Mouse (Mus musculus) midbrain, embryonic 13.5 days (tissue): ENCODE data around the gene Rasgef1b. TPM values are rescaled to one million over a fixed set of nuclear protein-coding genes. Genes with fewer than 3 reads are reported as not detected.

Source experiments
- ATAC-seq: fragments of 200-750 bp; cut with Nextera tagmentation; 2 replicates; pipeline ENCODE4 v1.8.0; 2017; ENCODE audit warnings: mild to moderate bottlenecking, moderate TSS enrichment, moderate library complexity
- H3K27ac ChIP-seq: fragments of 300-500 bp; sonication (generic); 2 replicates; pipeline ENCODE4 v1.5.1; 2015; ENCODE audit warnings: inconsistent platforms, mild to moderate bottlenecking, moderate library complexity
- H3K27me3 ChIP-seq: fragments of 300-500 bp; sonication (generic); 2 replicates; pipeline ENCODE4 v1.6.1; 2015; ENCODE audit warnings: mild to moderate bottlenecking, inconsistent platforms
- H3K36me3 ChIP-seq: fragments of 300-500 bp; sonication (generic); 2 replicates; pipeline ENCODE4 v1.6.1; 2015; ENCODE audit warnings: mild to moderate bottlenecking, inconsistent platforms
- H3K4me1 ChIP-seq: fragments of 300-500 bp; sonication (generic); replicated peaks from 2 replicates; pipeline ENCODE4 v1.6.1; 2015; ENCODE audit warnings: inconsistent platforms
- H3K4me2 ChIP-seq: fragments of 300-500 bp; sonication (generic); replicated peaks from 2 replicates; pipeline ENCODE4 v1.6.1; 2015; ENCODE audit warnings: moderate library complexity, mild to moderate bottlenecking, inconsistent platforms
- H3K4me3 ChIP-seq: fragments of 300-500 bp; sonication (generic); replicated peaks from 2 replicates; pipeline ENCODE4 v1.5.1; 2015; ENCODE audit warnings: mild to moderate bottlenecking, inconsistent platforms
- H3K9ac ChIP-seq: fragments of 300-500 bp; sonication (generic); replicated peaks from 2 replicates; pipeline ENCODE4 v1.6.1; 2015; ENCODE audit warnings: mild to moderate bottlenecking, inconsistent platforms
- H3K9me3 ChIP-seq: fragments of 300-500 bp; sonication (generic); 2 replicates; pipeline ENCODE4 v1.6.1; 2016; ENCODE audit warnings: mild to moderate bottlenecking, inconsistent platforms
- WGBS: fragments of 180-500 bp; shearing (Covaris S2); methylation state at CpG from one replicate; pipeline ENCODE4 v1.1.7; 2015; 5-methylcytosine and 5-hydroxymethylcytosine counted together
- polyA plus RNA-seq: library from polyadenylated mRNA; unstranded; fragments of >200 nt; fragmentation: Nextera tagmentation; extraction: Ambion mirVana; gene quantifications from 2 replicates; pipeline ENCODE4 v1.2.1, GENCODE M21; 2015

Rasgef1b gene
- polyA plus RNA-seq, 1 experiment from 2014 or later, result 69.2 TPM

DNA sequence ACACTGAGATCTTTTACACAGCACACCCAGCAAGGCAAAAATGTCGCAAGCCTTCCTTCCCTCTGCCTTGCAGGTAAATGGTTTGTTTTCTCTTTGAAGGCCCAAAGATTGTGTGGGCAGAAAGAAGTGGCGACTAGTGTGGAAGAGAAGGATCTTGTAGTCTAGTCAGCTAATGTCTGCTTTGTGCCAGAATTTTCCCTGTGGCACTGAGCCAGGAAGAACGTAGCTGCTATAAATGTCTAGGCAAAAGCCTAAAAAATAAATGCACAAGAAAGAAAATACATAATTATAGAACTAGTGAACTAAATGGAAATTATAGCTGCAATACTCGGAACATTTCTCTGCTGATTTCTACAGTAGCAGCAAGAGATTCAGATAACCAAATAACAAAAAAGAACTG lies 207.5 kb downstream of the Rasgef1b start:
- Histone ChIP-seq H3K4me3 (no peak overlapping the region), H3K27ac (no peak overlapping the region), H3K4me2 (no peak overlapping the region), H3K9ac (no peak overlapping the region), H3K27me3 (no peaks in the 10 kb centered on the region; the same call in 1 of the 2 replicates), H3K9me3 (no peaks in the 10 kb centered on the region), H3K36me3 (no peaks in the 10 kb centered on the region), H3K4me1 (peaks cover 34% of the 10 kb centered on the region)
- 80% methylated on average over 4 of the region's 4 CpGs for WGBS
- no peak for ATAC-seq

DNA sequence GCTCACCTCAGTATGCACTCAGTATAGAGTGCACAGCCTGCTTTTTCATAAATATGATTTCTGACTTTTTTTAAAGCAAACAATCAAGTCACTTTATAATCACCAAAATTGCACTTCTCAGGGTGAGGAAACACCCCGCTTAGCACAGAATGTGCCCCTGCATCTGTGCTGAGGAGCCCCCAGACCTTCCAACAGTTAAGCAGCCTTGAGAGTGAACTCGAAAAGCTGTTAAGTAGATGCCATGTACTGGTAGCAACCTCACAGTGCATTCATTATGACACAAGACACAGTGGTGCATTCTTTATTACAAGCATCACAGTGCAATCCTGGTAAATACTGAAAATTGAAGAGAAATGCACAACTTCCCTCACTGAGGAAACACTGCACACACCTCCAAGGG lies 209.3 kb downstream of the Rasgef1b start:
- Histone ChIP-seq H3K36me3 (no peaks in the 10 kb centered on the region), H3K4me2 (no peak overlapping the region), H3K27me3 (no peaks in the 10 kb centered on the region; the same call in 1 of the 2 replicates), H3K9ac (no peak overlapping the region), H3K27ac (no peak overlapping the region), H3K4me3 (no peak overlapping the region), H3K4me1 (peaks cover 34% of the 10 kb centered on the region), H3K9me3 (no peaks in the 10 kb centered on the region)
- ATAC-seq, result no peak
- WGBS, result 83% methylated on average over 2 of the region's 2 CpGs

DNA sequence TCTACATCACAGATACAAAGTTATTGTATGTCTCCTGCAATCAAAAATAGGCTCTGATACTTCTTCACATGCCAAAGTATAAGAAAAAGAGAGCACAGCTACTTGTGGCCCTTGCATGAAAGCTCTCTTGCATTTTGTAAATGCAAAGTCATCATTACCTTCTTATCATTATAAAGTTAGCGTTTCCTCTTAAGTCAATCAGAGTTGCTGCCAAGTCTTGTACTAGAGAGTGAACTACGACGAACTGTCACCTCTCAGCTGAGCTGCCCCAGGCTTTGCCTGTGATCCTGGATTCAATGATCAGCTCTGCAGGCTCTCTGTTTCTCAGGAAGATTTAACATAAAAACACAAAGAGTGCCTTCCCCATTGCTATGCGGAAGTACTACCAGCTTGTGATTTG lies 209.8 kb downstream of the Rasgef1b start:
- no peak overlapping the region for H3K9ac ChIP-seq
- no peak for ATAC-seq
- no peak overlapping the region for H3K27ac ChIP-seq
- no peaks in the 10 kb centered on the region for H3K9me3 ChIP-seq
- H3K36me3 ChIP-seq, result no peaks in the 10 kb centered on the region
- peaks cover 34% of the 10 kb centered on the region for H3K4me1 ChIP-seq
- no peak overlapping the region for H3K4me2 ChIP-seq
- WGBS, result 51% methylated on average over 4 of the region's 4 CpGs
- H3K27me3 ChIP-seq, result no peaks in the 10 kb centered on the region; the same call in 1 of the 2 replicates
- H3K4me3 ChIP-seq, result no peak overlapping the region

DNA sequence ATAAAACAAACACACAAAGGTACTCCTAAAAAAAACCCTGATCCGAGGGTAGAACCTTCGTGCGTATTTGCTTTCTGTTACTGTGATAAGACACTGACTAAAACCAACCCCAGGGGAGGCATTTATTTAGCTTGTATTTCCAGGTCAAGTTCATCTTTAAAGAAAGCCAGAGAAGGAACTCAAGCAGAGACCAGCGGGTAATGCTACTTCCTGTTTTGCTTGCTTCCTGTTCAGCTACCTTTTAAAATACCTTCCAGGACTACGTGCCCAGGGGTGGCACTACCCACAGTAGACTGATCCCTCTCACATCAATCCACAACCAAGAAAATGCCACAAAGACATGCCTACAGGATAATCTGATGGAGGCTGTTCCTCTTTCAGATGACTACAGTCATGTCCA lies 212.7 kb downstream of the Rasgef1b start:
- peaks cover 37% of the 10 kb centered on the region for H3K4me1 ChIP-seq
- H3K27me3 ChIP-seq, result no peaks in the 10 kb centered on the region
- WGBS, result 93% methylated on average over 5 of the region's 5 CpGs
- H3K27ac ChIP-seq, result no peak overlapping the region
- no peak overlapping the region for H3K4me2 ChIP-seq
- H3K9ac ChIP-seq, result no peak overlapping the region
- no peaks in the 10 kb centered on the region for H3K9me3 ChIP-seq
- no peaks in the 10 kb centered on the region for H3K36me3 ChIP-seq
- no peak overlapping the region for H3K4me3 ChIP-seq
- no peak for ATAC-seq

DNA sequence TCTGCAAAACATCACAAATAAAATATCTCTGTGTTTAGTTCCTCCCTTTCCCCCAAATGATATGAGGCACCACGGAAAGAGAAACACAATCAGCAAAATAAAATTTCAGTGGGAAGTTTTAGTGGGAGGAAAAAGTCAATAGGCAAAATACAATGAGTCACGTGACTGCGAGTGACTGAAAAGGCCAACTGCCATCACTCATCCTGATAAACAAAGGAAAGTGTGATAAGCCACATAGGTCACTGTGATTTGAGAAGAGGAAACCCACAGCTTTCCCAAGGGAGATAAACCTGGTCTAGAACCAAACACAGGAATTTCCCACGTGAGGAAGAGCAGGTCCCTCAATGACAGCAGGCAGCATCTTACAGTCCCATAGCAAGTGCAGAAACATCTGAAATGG lies 213.1 kb downstream of the Rasgef1b start:
- Histone ChIP-seq H3K27ac (no peak overlapping the region), H3K9ac (no peak overlapping the region), H3K36me3 (no peaks in the 10 kb centered on the region), H3K4me3 (no peak overlapping the region), H3K27me3 (no peaks in the 10 kb centered on the region), H3K4me1 (peaks cover 38% of the 10 kb centered on the region), H3K9me3 (no peaks in the 10 kb centered on the region), H3K4me2 (no peak overlapping the region)
- 88% methylated on average over 4 of the region's 4 CpGs for WGBS
- ATAC-seq, result no peak

DNA sequence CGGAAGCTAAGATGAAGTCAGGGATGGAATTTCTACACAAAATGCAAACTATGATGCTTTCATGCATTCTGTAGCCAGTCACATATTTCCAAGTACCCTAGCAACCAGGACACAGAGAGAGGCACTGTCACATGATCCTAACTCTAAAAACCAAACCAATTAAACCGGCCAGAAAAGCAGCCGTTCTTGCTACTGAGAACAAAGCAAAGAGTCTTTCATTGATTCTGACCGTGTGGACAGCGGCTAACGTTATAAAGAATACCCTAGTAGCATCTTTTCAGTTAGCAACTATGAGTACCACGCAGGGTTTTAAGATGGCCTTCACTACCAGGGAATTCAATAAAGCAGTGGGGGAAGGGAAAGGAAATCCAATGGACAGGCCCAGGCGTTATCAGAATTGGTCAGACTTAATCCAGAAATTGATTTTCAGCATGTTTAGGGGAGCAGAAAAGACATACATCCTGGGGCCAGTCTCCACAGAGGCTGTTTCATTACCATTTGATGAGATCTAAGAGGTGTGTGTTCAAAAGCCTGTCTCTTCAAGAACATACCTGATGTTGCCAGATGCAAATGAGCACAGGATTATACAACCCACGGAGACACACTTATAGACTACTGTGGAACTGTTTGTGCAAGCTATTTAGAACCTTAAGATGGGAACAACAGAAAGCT lies 215.5 kb downstream of the Rasgef1b start:
- no peak overlapping the region for H3K4me3 ChIP-seq
- H3K4me2 ChIP-seq, result no peak overlapping the region
- peaks cover 25% of the 10 kb centered on the region for H3K4me1 ChIP-seq
- H3K36me3 ChIP-seq, result no peaks in the 10 kb centered on the region
- ATAC-seq, result peak; percentile 76
- peak overlapping the region; percentile 44; the same call in 1 of the 2 replicates for H3K27ac ChIP-seq
- H3K9me3 ChIP-seq, result no peaks in the 10 kb centered on the region
- no peaks in the 10 kb centered on the region for H3K27me3 ChIP-seq
- 17% methylated on average over 9 of the region's 9 CpGs for WGBS
- H3K9ac ChIP-seq, result no peak overlapping the region

DNA sequence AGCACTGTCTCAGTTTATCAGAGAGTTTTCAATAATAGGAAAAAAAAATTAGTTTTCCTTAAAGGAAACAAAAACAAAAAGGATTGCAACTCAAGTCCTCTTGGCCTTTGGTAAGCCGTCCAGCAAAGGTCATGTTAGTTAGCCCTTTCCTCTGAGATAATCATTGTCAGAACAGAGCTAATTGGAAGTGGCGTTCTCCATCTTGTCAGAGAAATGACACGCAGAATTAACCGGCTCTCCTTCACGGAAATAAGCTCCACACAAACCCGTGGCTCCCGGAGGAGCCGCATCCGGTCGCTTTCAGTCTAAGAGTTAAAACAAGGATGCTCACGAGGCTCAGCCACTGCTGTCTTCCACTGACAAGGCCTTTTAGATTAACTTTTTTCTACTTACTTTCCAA lies 217.8 kb downstream of the Rasgef1b start:
- Histone ChIP-seq H3K4me2 (no peak overlapping the region), H3K4me3 (no peak overlapping the region), H3K27me3 (0 out of 2 replicates have a peak, but pooled peaks cover 3% of the 10 kb centered on the region), H3K4me1 (peaks cover 21% of the 10 kb centered on the region), H3K9me3 (no peaks in the 10 kb centered on the region), H3K27ac (no peak overlapping the region), H3K36me3 (no peaks in the 10 kb centered on the region), H3K9ac (no peak overlapping the region)
- no peak for ATAC-seq
- 28% methylated on average over 11 of the region's 11 CpGs for WGBS

DNA sequence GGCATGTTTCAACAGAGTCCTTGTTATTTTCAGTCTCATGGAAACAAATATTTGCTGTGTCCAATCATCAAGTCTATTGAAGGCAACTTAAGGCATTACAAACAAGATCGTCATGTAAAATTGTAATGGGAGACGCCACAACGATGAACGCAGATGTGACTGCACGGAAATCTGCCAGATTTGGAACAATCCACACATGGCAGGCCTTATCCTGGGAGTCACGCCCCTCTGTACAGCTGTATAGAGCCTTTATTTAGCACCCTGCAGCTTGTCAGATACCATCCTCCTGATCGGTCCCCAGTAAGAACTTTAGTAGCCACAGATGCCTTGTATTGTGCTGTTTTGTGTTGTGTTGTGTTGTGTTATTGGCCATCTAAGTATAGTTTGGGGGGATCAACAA lies 222.8 kb downstream of the Rasgef1b start:
- WGBS, result 83% methylated on average over 7 of the region's 7 CpGs
- no peak for ATAC-seq
- peaks cover 9% of the 10 kb centered on the region; the same call in 1 of the 2 replicates for H3K4me1 ChIP-seq
- H3K36me3 ChIP-seq, result no peaks in the 10 kb centered on the region
- H3K9me3 ChIP-seq, result no peaks in the 10 kb centered on the region
- no peak overlapping the region for H3K4me3 ChIP-seq
- H3K27ac ChIP-seq, result no peak overlapping the region
- no peak overlapping the region for H3K9ac ChIP-seq
- no peak overlapping the region for H3K4me2 ChIP-seq
- 0 out of 2 replicates have a peak, but pooled peaks cover 3% of the 10 kb centered on the region for H3K27me3 ChIP-seq

DNA sequence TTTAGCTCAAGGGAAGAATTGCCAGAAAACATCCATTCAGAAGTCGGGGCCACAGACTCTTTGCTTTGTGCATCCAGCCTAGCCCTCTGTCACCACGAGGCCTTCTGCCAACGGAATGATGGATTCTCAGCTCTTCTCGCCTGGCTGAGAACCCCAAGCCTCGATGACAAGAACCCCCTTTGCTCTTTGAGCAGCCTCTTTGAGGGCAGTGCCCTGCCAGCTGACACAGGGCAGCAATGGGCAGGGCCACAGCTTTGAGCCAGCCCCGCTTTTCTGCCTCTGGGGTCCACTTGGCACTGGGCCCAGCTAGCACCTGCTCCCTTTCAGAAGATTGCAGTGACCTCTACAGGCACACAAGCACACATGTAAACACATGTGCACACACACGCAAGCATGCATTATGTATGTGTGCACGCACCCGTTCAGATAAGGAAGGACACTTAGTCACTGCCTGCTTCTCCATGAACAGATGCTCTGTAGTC lies 224.5 kb downstream of the Rasgef1b start:
- H3K4me3 ChIP-seq, result no peak overlapping the region
- WGBS, result 39% methylated on average over 9 of the region's 9 CpGs
- H3K9ac ChIP-seq, result no peak overlapping the region
- peaks cover 7% of the 10 kb centered on the region; the same call in 1 of the 2 replicates for H3K4me1 ChIP-seq
- no peaks in the 10 kb centered on the region for H3K9me3 ChIP-seq
- H3K4me2 ChIP-seq, result no peak overlapping the region
- H3K27ac ChIP-seq, result no peak overlapping the region
- H3K36me3 ChIP-seq, result no peaks in the 10 kb centered on the region
- 0 out of 2 replicates have a peak, but pooled peaks cover 3% of the 10 kb centered on the region for H3K27me3 ChIP-seq
- peak; percentile 80 for ATAC-seq

DNA sequence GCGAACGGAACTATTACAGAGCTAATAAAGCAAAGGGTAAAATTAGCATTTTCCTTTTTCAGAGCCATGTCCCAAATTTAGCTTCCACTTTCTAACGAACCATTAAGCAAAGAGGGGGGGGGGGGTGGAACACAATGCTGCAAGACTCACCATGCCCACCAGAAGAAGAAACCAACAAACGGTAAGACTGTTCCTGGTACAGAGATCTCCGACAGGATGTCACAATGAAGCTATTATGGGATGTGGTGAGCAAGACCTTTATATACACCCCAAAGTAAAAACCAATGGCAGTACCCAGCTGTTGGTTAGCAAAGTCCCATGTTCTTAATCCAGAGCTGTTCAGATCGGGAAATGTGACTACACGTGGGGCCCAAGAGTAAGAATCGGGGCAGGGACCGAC lies 226.2 kb downstream of the Rasgef1b start:
- Histone ChIP-seq H3K4me3 (no peak overlapping the region), H3K9me3 (no peaks in the 10 kb centered on the region), H3K9ac (no peak overlapping the region), H3K4me1 (peaks cover 9% of the 10 kb centered on the region), H3K27me3 (no peaks in the 10 kb centered on the region), H3K36me3 (no peaks in the 10 kb centered on the region), H3K4me2 (no peak overlapping the region), H3K27ac (no peak overlapping the region)
- 87% methylated on average over 9 of the region's 9 CpGs for WGBS
- ATAC-seq, result no peak

DNA sequence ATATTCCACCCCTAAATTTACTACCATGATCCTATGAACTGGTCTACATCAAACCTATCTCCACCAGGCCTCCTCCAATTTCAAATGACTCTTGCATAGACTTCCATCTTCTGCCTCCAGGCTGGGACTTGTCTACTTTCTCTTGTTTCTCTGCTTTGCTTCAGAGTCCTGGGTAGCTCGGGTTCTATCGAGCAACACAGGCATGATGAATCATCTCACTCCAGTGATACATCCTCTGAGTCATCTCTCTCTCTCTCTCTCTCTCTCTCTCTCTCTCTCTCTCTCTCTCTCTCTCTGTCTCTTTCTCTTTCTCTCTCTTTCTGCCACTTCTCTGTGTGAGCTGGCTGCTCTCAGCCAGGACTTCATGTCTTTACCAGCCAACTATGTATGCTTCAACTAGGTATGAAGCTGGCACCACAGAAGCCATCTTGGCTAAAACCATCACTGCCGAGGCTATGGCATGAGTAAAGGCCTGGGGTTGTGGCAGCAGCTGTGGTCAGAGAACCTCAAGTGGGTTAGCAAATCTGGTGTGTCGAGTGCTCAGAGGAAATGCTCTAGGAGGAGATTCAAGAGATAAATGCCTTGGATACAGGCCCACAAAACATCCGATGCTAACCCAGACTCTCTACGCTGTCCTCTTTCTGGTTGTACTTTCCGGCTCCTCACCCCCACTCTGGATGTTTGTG lies 229.3 kb downstream of the Rasgef1b start:
- Histone ChIP-seq H3K4me1 (peaks cover 28% of the 10 kb centered on the region), H3K4me3 (no peak overlapping the region), H3K27me3 (no peaks in the 10 kb centered on the region), H3K9me3 (no peaks in the 10 kb centered on the region), H3K4me2 (no peak overlapping the region), H3K36me3 (no peaks in the 10 kb centered on the region), H3K27ac (no peak overlapping the region), H3K9ac (no peak overlapping the region)
- whole genome bisulfite sequencing, result 94% methylated on average over 7 of the region's 7 CpGs
- ATAC-seq, result no peak

DNA sequence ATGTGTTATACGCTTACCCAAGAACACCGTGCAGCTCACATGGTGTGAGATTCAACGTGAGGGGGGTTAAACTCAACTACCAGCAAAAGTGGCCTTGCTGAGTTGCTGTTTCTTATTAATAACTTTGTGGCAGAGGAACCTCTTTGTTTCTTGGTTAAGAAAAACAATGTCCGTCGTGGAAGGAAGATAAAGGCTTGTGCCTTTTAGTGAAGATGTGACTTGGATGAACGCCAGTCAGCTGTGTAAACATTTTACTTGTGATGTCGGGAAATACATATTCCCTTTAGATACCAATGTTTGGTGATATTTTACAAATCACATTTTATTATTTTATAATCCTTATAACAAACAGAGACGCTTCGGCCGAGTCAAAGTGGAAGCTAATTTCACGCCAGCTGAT lies 231.0 kb downstream of the Rasgef1b start:
- no peak for ATAC-seq
- H3K9me3 ChIP-seq, result no peaks in the 10 kb centered on the region
- H3K27ac ChIP-seq, result 0 out of 2 replicates have a peak overlapping the region, but pooled peaks have one; percentile 2
- peaks cover 35% of the 10 kb centered on the region for H3K4me1 ChIP-seq
- no peak overlapping the region for H3K4me2 ChIP-seq
- no peaks in the 10 kb centered on the region for H3K36me3 ChIP-seq
- no peaks in the 10 kb centered on the region; the same call in 1 of the 2 replicates for H3K27me3 ChIP-seq
- no peak overlapping the region for H3K9ac ChIP-seq
- H3K4me3 ChIP-seq, result no peak overlapping the region
- 82% methylated on average over 11 of the region's 11 CpGs for WGBS
